Mouse (Mus musculus) mouse trophoblast stem cell (cell line): Measurements from ENCODE around the gene Tecpr1.

Experiments
- in situ Hi-C, 2 experiments: fragments of 300-500 bp; cut with MseI, MboI; formaldehyde crosslinking; loops; 2 replicates in 1 of 2; 3 replicates in 1 of 2; pipeline ENCODE4 v1.15.1; 2025

The Tecpr1 gene

GRCm38 (mm10) chr5:144223503-144223862 is at the start of gene Tecpr1:
Gene Tecpr1, minus strand, starts transcription at chr5:144223615.
- in situ Hi-C loops = no loop called here

- in situ Hi-C loops = loop anchor here in 1 of 2 experiments (25.0 kb wide), 1 partner anchor 466 kb away; no protein-coding TSS in a partner anchor
Observed at GRCm38 (mm10) chr5:144271772-144272171, 48.4 kb upstream of the Tecpr1 start.

GRCm38 (mm10) chr5:144271118-144271517 is 47.7 kb upstream of the Tecpr1 start:
- in situ Hi-C loops = loop anchor here in 1 of 2 experiments (25.0 kb wide), 1 partner anchor 466 kb away; no protein-coding TSS in a partner anchor

GRCm38 (mm10) chr5:144270420-144270819 is 47.0 kb upstream of the Tecpr1 start:
- in situ Hi-C loops = loop anchor here in 1 of 2 experiments (25.0 kb wide), 1 partner anchor 467 kb away; no protein-coding TSS in a partner anchor

DNA sequence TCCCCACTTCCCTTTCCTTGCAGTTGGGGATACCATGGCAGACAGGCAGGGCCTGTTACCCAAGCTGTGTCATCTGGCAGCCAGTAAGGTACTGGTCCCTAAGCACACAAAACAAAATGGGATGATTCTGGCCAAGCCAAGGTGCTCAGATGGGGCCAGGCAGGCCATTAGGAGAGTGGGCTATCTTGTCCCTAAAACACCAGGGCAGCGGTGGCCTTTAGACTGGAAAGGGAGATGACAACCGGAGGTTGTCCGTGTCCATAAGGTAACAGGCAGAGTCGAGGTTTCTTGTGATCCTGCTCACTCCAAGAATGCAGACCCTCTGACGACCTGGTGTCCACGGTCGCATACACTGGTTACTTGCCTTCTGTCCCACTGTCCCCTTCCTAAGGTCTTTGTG is 46.5 kb upstream of the Tecpr1 start:
- in situ Hi-C loops = loop anchor here in 1 of 2 experiments (25.0 kb wide), 1 partner anchor 467 kb away; no protein-coding TSS in a partner anchor

GRCm38 (mm10) chr5:144267535-144268241 is 44.3 kb upstream of the Tecpr1 start:
- in situ Hi-C loops = loop anchor here in 1 of 2 experiments (25.0 kb wide), 1 partner anchor 470 kb away; no protein-coding TSS in a partner anchor

DNA sequence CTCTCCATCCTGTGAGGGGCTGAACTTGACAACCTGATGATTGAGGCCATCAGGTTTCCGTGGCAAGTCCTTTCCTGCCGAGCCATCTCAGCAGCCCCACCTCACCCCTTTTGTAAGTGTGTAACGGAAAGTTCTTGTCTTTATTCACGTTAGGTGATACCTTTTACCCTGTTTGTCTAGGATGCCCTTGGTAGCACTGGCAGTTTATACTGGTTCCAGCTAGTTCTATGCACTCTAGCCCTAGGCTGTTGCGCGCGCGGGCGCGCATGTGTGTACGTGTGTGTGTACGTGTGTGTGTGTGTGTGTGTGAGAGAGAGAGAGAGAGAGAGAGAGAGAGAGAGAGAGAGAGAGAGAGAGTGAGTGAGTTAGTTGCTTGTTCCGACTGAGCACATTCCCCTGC is 40.1 kb upstream of the Tecpr1 start:
- in situ Hi-C loops = loop anchor here in 1 of 2 experiments (25.0 kb wide), 1 partner anchor 474 kb away; no protein-coding TSS in a partner anchor

DNA sequence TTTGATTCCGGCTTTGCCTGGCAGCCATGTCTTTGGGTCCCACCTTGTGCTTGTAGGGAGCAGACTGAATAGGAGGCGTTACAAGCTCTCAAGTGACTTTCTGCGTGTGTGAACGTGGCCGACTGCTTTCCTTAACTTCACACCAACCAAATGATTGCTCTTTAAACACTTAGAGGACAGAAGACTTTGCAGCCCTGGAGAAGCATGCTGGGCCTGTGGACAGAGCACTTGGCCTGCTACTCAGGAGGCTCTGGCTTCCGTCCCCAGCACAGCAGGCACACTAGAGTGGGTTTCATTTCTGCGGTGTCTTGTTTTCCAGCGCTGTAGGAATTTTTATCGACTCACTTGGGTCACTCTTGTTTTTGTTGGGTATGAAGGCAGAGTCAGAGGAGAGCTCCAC is 39.7 kb upstream of the Tecpr1 start:
- in situ Hi-C loops = loop anchor here in 1 of 2 experiments (25.0 kb wide), 1 partner anchor 474 kb away; no protein-coding TSS in a partner anchor

GRCm38 (mm10) chr5:144261829-144262228 is 38.4 kb upstream of the Tecpr1 start:
- in situ Hi-C loops = loop anchor here in 1 of 2 experiments (25.0 kb wide), 1 partner anchor 475 kb away; no protein-coding TSS in a partner anchor

GRCm38 (mm10) chr5:144261309-144261708 is 37.9 kb upstream of the Tecpr1 start:
- in situ Hi-C loops = loop anchor here in 1 of 2 experiments (25.0 kb wide), 1 partner anchor 476 kb away; no protein-coding TSS in a partner anchor

GRCm38 (mm10) chr5:144260464-144260863 is 37.0 kb upstream of the Tecpr1 start:
- in situ Hi-C loops = loop anchor here in 1 of 2 experiments (25.0 kb wide), 1 partner anchor 477 kb away; no protein-coding TSS in a partner anchor

- in situ Hi-C loops = loop anchor here in 1 of 2 experiments (25.0 kb wide), 1 partner anchor 478 kb away; no protein-coding TSS in a partner anchor
Observed at GRCm38 (mm10) chr5:144259228-144259627, 35.8 kb upstream of the Tecpr1 start.

- in situ Hi-C loops = loop anchor here in 1 of 2 experiments (25.0 kb wide), 1 partner anchor 479 kb away; no protein-coding TSS in a partner anchor
Observed at GRCm38 (mm10) chr5:144258687-144259086, 35.3 kb upstream of the Tecpr1 start.

DNA sequence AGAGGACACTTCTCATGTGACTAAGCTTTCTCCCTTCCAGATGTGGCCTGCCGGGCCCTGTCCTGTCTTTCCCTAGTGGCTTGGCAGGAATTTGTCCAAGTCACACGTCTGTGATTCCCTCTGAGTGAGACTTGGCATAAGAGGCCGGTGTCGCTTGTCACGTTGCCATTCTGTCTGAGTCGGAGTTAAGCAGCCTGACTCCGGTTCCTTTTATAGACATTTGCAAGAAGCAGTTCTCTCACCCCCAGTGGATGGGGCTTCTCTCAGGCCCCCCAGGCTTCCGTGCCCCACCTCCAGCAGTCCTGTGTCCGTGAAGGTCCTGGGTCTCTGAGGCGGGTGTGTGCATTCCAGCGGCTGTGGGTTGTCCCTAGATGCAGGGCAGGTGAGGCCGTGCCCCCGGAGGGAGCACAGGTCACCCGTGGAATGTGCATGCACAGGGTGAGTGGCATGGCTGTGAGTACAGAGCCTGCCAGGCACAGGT is 34.8 kb upstream of the Tecpr1 start:
- in situ Hi-C loops = loop anchor here in 1 of 2 experiments (25.0 kb wide), 1 partner anchor 479 kb away; no protein-coding TSS in a partner anchor

GRCm38 (mm10) chr5:144257451-144258110 is 34.2 kb upstream of the Tecpr1 start:
- in situ Hi-C loops = loop anchor here in 1 of 2 experiments (25.0 kb wide), 1 partner anchor 480 kb away; no protein-coding TSS in a partner anchor

GRCm38 (mm10) chr5:144256888-144257287 is 33.5 kb upstream of the Tecpr1 start:
- in situ Hi-C loops = loop anchor here in 1 of 2 experiments (25.0 kb wide), 1 partner anchor 480 kb away; no protein-coding TSS in a partner anchor

DNA sequence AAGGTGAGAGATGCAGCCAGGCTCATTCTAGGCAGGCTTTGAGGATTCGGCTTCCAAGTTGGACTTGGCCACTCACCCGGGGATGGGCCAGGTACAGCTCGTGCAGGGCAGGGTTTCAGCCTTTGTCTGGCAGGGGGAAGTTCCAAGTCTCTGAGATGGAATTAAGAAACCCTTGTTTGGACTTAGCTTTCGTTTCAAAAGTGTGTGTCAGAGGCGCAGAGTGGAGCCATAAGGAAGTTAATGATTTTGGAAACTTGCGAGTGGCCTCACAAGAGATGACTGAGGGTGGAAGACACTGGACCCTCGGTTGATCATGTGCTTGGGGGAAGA is 33.1 kb upstream of the Tecpr1 start:
- in situ Hi-C loops = loop anchor here in 1 of 2 experiments (25.0 kb wide), 1 partner anchor 481 kb away; no protein-coding TSS in a partner anchor

- in situ Hi-C loops = loop anchor here in 1 of 2 experiments (25.0 kb wide), 1 partner anchor 481 kb away; no protein-coding TSS in a partner anchor
Observed at GRCm38 (mm10) chr5:144255632-144256540, 32.5 kb upstream of the Tecpr1 start.

DNA sequence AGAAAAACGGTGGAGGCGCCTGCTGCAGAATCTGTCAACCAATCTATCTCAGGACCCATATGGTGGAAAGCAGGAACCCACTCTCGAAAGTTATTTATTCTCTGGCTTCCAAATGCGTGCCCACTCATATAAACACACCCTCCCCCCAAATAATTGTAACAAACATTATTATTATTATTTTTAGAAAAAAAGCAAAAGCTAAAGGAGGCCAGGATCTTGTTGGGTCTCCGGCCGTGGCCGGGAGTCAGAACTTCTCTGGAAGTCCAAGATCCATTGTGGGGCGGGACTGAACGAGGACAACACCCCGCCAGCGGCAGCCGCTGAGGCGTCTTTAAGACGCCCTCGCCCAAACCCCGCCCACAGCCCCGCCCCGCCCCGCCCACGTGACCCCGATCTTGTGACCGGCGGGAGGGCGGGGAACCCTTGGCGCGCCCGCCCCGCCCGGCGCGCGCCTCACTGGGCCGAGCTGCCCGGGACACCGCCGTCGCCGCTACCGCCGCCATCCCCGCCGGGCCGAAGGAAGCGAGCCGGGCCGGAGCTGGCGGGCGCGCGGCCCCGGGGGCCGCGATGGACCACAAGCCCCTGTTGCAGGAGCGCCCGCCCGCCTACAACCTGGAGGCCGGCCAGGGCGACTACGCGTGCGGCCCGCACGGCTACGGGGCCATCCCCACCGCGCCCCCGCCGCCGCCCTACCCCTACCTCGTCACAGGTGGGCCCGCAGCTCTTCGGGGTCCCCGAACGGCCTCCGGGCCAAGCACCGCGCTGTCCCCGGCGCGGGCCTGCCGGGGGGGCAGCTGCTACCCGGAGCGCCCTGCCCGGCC is 31.6 kb upstream of the Tecpr1 start:
- in situ Hi-C loops = loop anchor here in 1 of 2 experiments (25.0 kb wide), 1 partner anchor 482 kb away; no protein-coding TSS in a partner anchor
